Mouse (Mus musculus): ENCODE results near the gene Tnfaip8l3. TPM values are rescaled to one million over a fixed set of nuclear protein-coding genes. Genes with fewer than 3 reads are reported as not detected.
"Not testable (repeated sequence)": the region's sequence is repeated elsewhere in the genome, so short reads cannot be mapped to it uniquely, and the experiment has no call there.

Tnfaip8l3 gene
- polyA plus RNA-seq, 1 experiment from 2014 or later: 0.76 TPM

DNA sequence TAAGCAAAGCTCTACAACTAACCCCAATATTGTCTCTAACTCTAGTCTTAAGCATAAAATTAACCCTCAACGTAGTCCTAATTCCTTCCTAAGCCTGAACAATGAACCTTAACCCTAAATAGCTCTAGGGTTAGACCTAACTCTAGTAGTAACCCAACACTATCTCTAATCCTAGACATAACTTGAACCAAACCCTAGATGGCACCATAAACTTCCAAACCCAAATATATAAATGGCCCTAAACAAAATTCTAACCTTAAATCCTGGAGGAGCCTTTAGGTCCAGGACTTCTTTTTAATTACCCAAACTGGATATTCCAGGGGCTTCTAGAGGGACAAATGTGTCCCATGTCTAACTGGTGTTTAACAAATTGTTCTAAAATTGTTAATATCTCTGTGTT, 73.7 kb downstream of the Tnfaip8l3 start:
- Histone ChIP-seq H3K27ac (ENCODE audit: low read depth) (no peak overlapping the region), H3K27me3 (ENCODE audit: insufficient read depth, low read length) (no peaks in the 10 kb centered on the region), H3K4me1 (ENCODE audit: insufficient read depth) (no peaks in the 10 kb centered on the region), H3K4me2 (no peak overlapping the region), H3K36me3 (ENCODE audit: insufficient read depth) (no peaks in the 10 kb centered on the region), H3K9ac (no peak overlapping the region), H3K9me3 (ENCODE audit: low read depth, low read length) (no peaks in the 10 kb centered on the region), H3K4me3 (ENCODE audit: low read depth, low read length) (no peak overlapping the region)
- no peak for DNase-seq
- WGBS: 54% methylated on average over 1 of the region's 1 CpGs
- ATAC-seq (ENCODE audit: insufficient read depth): no peak
- no peak for TF ChIP-seq CTCF (IDR thresholded peaks at IDR 0.05; ENCODE audit: low read depth)

GRCm38 (mm10) chr9:53992567-53992966, 75.6 kb downstream of the Tnfaip8l3 start:
- not testable (repeated sequence) for H3K36me3 ChIP-seq (ENCODE audit: insufficient read depth); DNase-seq; H3K9ac ChIP-seq; H3K4me1 ChIP-seq (ENCODE audit: insufficient read depth); H3K27ac ChIP-seq (ENCODE audit: low read depth); ATAC-seq (ENCODE audit: insufficient read depth); H3K4me3 ChIP-seq (ENCODE audit: low read depth, low read length); H3K27me3 ChIP-seq (ENCODE audit: insufficient read depth, low read length); H3K4me2 ChIP-seq; H3K9me3 ChIP-seq (ENCODE audit: low read depth, low read length)

GRCm38 (mm10) chr9:53990921-53991320, 77.3 kb downstream of the Tnfaip8l3 start:
- no peaks in the 10 kb centered on the region for H3K4me1 ChIP-seq (ENCODE audit: insufficient read depth)
- H3K9ac ChIP-seq: no peak overlapping the region
- H3K4me2 ChIP-seq: no peak overlapping the region
- WGBS: 5% methylated on average over 3 of the region's 3 CpGs
- no peak overlapping the region for H3K27ac ChIP-seq (ENCODE audit: low read depth)
- no peak overlapping the region for H3K4me3 ChIP-seq (ENCODE audit: low read depth, low read length)
- TF ChIP-seq CTCF (IDR thresholded peaks at IDR 0.05; ENCODE audit: low read depth): peak; percentile 89
- peak; percentile 88 for DNase-seq
- no peaks in the 10 kb centered on the region for H3K9me3 ChIP-seq (ENCODE audit: low read depth, low read length)
- peak; percentile 84 for ATAC-seq (ENCODE audit: insufficient read depth)
- no peaks in the 10 kb centered on the region for H3K36me3 ChIP-seq (ENCODE audit: insufficient read depth)
- no peaks in the 10 kb centered on the region for H3K27me3 ChIP-seq (ENCODE audit: insufficient read depth, low read length)

DNA sequence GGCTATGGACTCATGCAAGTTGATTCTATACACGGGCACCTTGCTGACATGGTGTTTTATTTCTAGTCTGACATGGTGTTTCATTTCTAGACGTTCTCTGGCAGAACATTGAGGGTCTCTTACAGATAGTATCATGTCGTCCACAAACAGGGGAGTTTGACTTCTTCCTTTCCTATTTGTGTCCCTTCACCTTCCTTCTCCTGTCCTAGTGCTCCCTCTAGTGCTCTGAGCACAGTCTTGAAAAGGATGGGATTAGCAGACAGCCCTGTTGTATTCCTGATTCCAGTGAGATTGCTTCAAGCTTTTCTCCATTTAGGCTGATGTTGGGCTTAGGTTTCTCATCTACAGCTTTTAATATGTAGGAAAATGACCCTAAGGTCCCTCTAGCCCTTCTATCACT, 81.2 kb downstream of the Tnfaip8l3 start:
- peak; percentile 63 for DNase-seq
- Histone ChIP-seq H3K9ac (no peak overlapping the region), H3K9me3 (ENCODE audit: low read depth, low read length) (no peaks in the 10 kb centered on the region), H3K4me2 (no peak overlapping the region), H3K36me3 (ENCODE audit: insufficient read depth) (no peaks in the 10 kb centered on the region), H3K4me3 (ENCODE audit: low read depth, low read length) (no peak overlapping the region), H3K4me1 (ENCODE audit: insufficient read depth) (no peaks in the 10 kb centered on the region), H3K27ac (ENCODE audit: low read depth) (no peak overlapping the region), H3K27me3 (ENCODE audit: insufficient read depth, low read length) (no peaks in the 10 kb centered on the region)
- TF ChIP-seq CTCF (IDR thresholded peaks at IDR 0.05; ENCODE audit: low read depth): peak; percentile 67
- WGBS: 32% methylated on average over 3 of the region's 3 CpGs
- no peak for ATAC-seq (ENCODE audit: insufficient read depth)

- Histone ChIP-seq H3K4me3 (ENCODE audit: low read depth, low read length) (no peak overlapping the region), H3K27ac (ENCODE audit: low read depth) (no peak overlapping the region), H3K9ac (no peak overlapping the region), H3K4me2 (no peak overlapping the region), H3K36me3 (ENCODE audit: insufficient read depth) (no peaks in the 10 kb centered on the region), H3K4me1 (ENCODE audit: insufficient read depth) (no peaks in the 10 kb centered on the region), H3K27me3 (ENCODE audit: insufficient read depth, low read length) (no peaks in the 10 kb centered on the region), H3K9me3 (ENCODE audit: low read depth, low read length) (no peaks in the 10 kb centered on the region)
- WGBS: 26% methylated on average over 9 of the region's 9 CpGs
- TF ChIP-seq CTCF (IDR thresholded peaks at IDR 0.05; ENCODE audit: low read depth): peak; percentile 79
- DNase-seq: peak; percentile 76
- no peak for ATAC-seq (ENCODE audit: insufficient read depth)
These were observed 83.3 kb downstream of the Tnfaip8l3 start for GRCm38 (mm10) chr9:53984868-53985267.

GRCm38 (mm10) chr9:53975122-53975518, 93.1 kb downstream of the Tnfaip8l3 start, which contains the start of gene Elmod1:
Elmod1 (minus strand) TSS chr9:53975301.
- no peaks in the 10 kb centered on the region for H3K36me3 ChIP-seq (ENCODE audit: insufficient read depth)
- TF ChIP-seq CTCF (IDR thresholded peaks at IDR 0.05; ENCODE audit: low read depth): peak; percentile 47
- peak; percentile 87 for ATAC-seq (ENCODE audit: insufficient read depth)
- WGBS: 0% methylated on average over 36 of the region's 36 CpGs
- H3K4me3 ChIP-seq (ENCODE audit: low read depth, low read length): peak within 1 kb of the TSS; percentile 42
- H3K27ac ChIP-seq (ENCODE audit: low read depth): no peak within 1 kb of the TSS
- no peaks in the 10 kb centered on the region for H3K4me1 ChIP-seq (ENCODE audit: insufficient read depth)
- no peak within 1 kb of the TSS; the same call in 1 of the 2 replicates for H3K9ac ChIP-seq
- peak; percentile 65 for DNase-seq
- peaks cover 36% of the 10 kb centered on the region for H3K27me3 ChIP-seq (ENCODE audit: insufficient read depth, low read length)
- peak within 1 kb of the TSS; percentile 78 for H3K4me2 ChIP-seq
- H3K9me3 ChIP-seq (ENCODE audit: low read depth, low read length): no peaks in the 10 kb centered on the region

- WGBS: 1% methylated on average over 42 of the region's 42 CpGs
- Histone ChIP-seq H3K27me3 (ENCODE audit: insufficient read depth, low read length) (peaks cover 36% of the 10 kb centered on the region), H3K27ac (ENCODE audit: low read depth) (no peak overlapping the region), H3K4me2 (peak overlapping the region; percentile 78), H3K9ac (no peak overlapping the region; the same call in 1 of the 2 replicates), H3K9me3 (ENCODE audit: low read depth, low read length) (no peaks in the 10 kb centered on the region), H3K4me3 (ENCODE audit: low read depth, low read length) (peak overlapping the region; percentile 42), H3K36me3 (ENCODE audit: insufficient read depth) (no peaks in the 10 kb centered on the region), H3K4me1 (ENCODE audit: insufficient read depth) (no peaks in the 10 kb centered on the region)
- DNase-seq (peak; percentile 21), ATAC-seq (ENCODE audit: insufficient read depth) (peak; percentile 60)
- TF ChIP-seq CTCF (IDR thresholded peaks at IDR 0.05; ENCODE audit: low read depth): no peak
These were observed 93.7 kb downstream of the Tnfaip8l3 start for GRCm38 (mm10) chr9:53974328-53975121.
